Mouse (Mus musculus) megakaryocyte, embryonic 14.5 days (primary cell): Measurements from ENCODE around the gene Mov10l1.

Experiments used
- FLI1 ChIP-seq: IDR thresholded peaks from 2 replicates; pipeline ENCODE4 v1.6.1; 2012; ENCODE audit warnings: low read length, inconsistent platforms, mixed read lengths
- GATA1 ChIP-seq: IDR thresholded peaks from 3 replicates; pipeline ENCODE4 v1.6.1; 2012; ENCODE audit warnings: mixed read lengths, low read length, inconsistent platforms, borderline replicate concordance

DNA sequence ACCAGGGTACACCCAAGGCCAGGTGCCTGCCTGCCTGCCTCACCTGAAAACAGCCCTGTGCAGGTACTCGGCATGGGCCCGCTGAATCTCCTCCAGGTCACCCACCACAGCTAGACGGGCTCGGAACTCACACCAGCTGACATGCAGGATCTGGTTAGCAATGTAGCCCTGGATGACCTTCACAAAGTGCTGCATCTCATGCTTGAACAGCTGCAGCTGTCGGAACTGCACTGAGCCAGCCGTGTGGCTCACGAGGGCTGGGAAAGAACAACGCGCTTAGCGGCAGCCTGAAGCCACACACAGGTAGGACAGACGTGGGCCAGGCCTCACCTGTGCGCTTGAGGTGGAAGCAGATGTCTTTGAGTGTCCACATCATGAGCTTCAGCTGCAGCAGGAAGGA lies 118.1 kb downstream of the Mov10l1 start:
- TF ChIP-seq GATA1 (no peak), FLI1 (no peak)
